Mouse (Mus musculus): ENCODE data around the gene Acss1.

- TF ChIP-seq GATA1 (IDR thresholded peaks at IDR 0.05; ENCODE audit: low read length): no peak
- no peak for TF ChIP-seq TAL1 (IDR thresholded peaks at IDR 0.05; ENCODE audit: low read length)
These were observed 23.3 kb upstream of the Acss1 start for GRCm38 (mm10) chr2:150691481-150692170.
